Mouse (Mus musculus) hindbrain, postnatal 0 days (tissue): Measurements from ENCODE around the gene Cadm2. TPM values are rescaled to one million over a fixed set of nuclear protein-coding genes. Genes with fewer than 3 reads are reported as not detected.

Source experiments
- ATAC-seq: fragments of 200-750 bp; cut with Nextera tagmentation; 2 replicates; pipeline ENCODE4 v1.8.0; 2017; ENCODE audit warnings: mild to moderate bottlenecking, moderate TSS enrichment, moderate library complexity
- DNase-seq: peaks from one replicate; pipeline ENCODE4 v3.0.0-alpha.2; 2015; ENCODE audit warnings: low spot score
- H3K27ac ChIP-seq: fragments of 300-500 bp; sonication (generic); 2 replicates; pipeline ENCODE4 v1.5.1; 2014; ENCODE audit warnings: mild to moderate bottlenecking
- H3K27me3 ChIP-seq: fragments of 300-500 bp; sonication (generic); 2 replicates; pipeline ENCODE4 v1.6.1; 2014; ENCODE audit warnings: low read length, mixed read lengths; ENCODE audit not compliant: insufficient read depth
- H3K36me3 ChIP-seq: fragments of 300-500 bp; sonication (generic); 2 replicates; pipeline ENCODE4 v1.6.1; 2014; ENCODE audit warnings: low read length, mixed read lengths; ENCODE audit not compliant: insufficient read depth
- H3K4me1 ChIP-seq: fragments of 300-500 bp; sonication (generic); 2 replicates; pipeline ENCODE4 v1.6.1; 2014; ENCODE audit warnings: antibody characterized with exemption, low read length, mixed read lengths; ENCODE audit not compliant: insufficient read depth
- H3K4me2 ChIP-seq: fragments of 300-500 bp; sonication (generic); 2 replicates; pipeline ENCODE4 v1.6.1; 2014; ENCODE audit warnings: low read depth, mild to moderate bottlenecking, low read length, moderate library complexity, mixed read lengths
- H3K4me3 ChIP-seq: fragments of 300-500 bp; sonication (generic); 2 replicates; pipeline ENCODE4 v1.5.1; 2014; ENCODE audit warnings: low read length
- H3K9ac ChIP-seq: fragments of 300-500 bp; sonication (generic); replicated peaks from 2 replicates; pipeline ENCODE4 v1.6.1; 2014; ENCODE audit warnings: mild to moderate bottlenecking, low read length, moderate library complexity, mixed read lengths
- H3K9me3 ChIP-seq: fragments of 300-500 bp; sonication (generic); 2 replicates; pipeline ENCODE4 v1.6.1; 2016; ENCODE audit warnings: low read length, mixed read lengths
- CTCF ChIP-seq: IDR thresholded peaks from 2 replicates; pipeline ENCODE4 v1.5.1; 2016; ENCODE audit warnings: antibody characterized with exemption, control low read depth, low read depth
- WGBS: fragments of 180-500 bp; shearing (Covaris S2); extraction: QIAGEN DNeasy Blood & Tissue Kit; methylation state at CpG from one replicate; pipeline ENCODE4 v1.1.7; 2014; 5-methylcytosine and 5-hydroxymethylcytosine counted together
- polyA plus RNA-seq: library from polyadenylated mRNA; unstranded; fragments of >200 nt; fragmentation: Nextera tagmentation; extraction: Ambion mirVana; gene quantifications from 2 replicates; pipeline ENCODE4 v1.2.1, GENCODE M21; 2015
- total RNA-seq: library from RNA; depleted of rRNA; stranded (reverse); fragments of >200 nt; gene quantifications from 2 replicates; pipeline ENCODE4 v1.2.3, GENCODE M21; 2014

The Cadm2 gene
- total and polyA plus RNA-seq, 2 experiments from 2014 or later: 71.6 to 88.0 TPM

DNA sequence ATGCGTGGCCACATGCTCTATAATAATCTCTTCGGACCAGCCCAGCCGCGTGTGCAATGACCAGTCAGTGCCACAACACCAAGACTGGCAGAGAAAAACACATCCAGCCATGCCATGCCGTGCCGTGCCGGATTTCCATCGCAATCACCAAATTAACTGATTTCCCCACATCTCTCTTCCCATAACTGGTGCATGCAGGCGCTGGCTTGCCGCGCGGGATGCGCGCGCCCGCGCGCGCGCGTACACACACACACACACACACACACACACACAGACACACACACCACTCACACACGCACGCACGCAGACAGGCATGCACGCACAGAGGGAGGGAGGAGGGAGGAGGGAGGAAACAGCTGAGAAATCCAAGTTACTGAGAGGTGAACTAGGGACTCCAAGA is 2.9 kb downstream of the Cadm2 start:
- under 1% methylated on average over 25 of the region's 25 CpGs for WGBS

DNA sequence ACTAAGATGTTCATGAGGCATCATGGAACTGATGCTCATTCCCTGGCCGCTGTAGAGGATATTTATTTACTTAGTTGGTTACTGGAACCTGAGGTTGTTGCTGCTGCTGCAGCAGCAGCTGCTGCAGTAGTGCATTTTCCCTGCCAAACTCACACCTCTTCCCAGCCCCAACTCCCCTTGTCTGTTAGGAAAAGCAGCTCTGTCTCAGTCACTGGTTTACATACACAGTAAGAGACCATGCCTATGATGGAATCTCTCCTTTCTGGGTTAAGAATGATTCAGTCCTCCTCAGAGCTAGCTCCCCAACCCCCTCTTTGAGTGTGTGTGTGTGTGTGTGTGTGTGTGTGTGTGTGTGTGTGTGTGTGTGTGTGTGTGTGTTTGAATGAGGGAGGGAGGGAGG is 3.5 kb downstream of the Cadm2 start:
- Histone ChIP-seq H3K4me3 (peak overlapping the region; percentile 86), H3K9me3 (no peaks in the 10 kb centered on the region), H3K27me3 (no peaks in the 10 kb centered on the region), H3K9ac (peak overlapping the region; percentile 48; the same call in 1 of the 2 replicates), H3K27ac (peak overlapping the region; percentile 17; the same call in 1 of the 2 replicates), H3K4me2 (peak overlapping the region; percentile 77), H3K4me1 (no peaks in the 10 kb centered on the region), H3K36me3 (no peaks in the 10 kb centered on the region)
- WGBS: 26% methylated on average over 1 of the region's 1 CpGs
- ATAC-seq: no peak
- peak; percentile 41 for DNase-seq
- no peak for TF ChIP-seq CTCF

More for the DNA sequence above, 2.9 kb downstream of the Cadm2 start:
- Histone ChIP-seq H3K27me3 (no peaks in the 10 kb centered on the region), H3K36me3 (no peaks in the 10 kb centered on the region), H3K4me2 (peak overlapping the region; percentile 77), H3K9ac (peak overlapping the region; percentile 48), H3K27ac (peak overlapping the region; percentile 81), H3K9me3 (no peaks in the 10 kb centered on the region), H3K4me3 (peak overlapping the region; percentile 86), H3K4me1 (no peaks in the 10 kb centered on the region)
- no peak for TF ChIP-seq CTCF
- DNase-seq (peak; percentile 85), ATAC-seq (peak; percentile 28)

DNA sequence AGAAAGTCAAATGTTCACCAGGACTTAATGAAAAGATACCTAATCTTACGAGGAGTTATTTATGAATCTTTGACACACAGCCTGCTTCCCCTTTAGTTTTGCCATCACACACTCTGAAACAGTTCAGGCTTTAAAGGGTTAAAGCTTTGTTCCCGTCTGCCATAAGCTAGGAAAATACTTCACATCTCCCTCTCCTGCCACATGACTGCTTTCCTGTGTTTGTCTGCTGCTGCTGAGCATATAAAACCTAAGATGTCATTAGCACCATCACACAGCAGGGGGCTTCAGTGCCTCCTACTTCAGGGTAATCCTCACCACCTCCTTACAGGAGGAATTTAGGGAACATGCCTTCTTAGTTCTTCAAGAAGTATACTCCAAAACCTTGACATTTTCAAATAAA is 6.8 kb downstream of the Cadm2 start:
- H3K27me3 ChIP-seq: no peaks in the 10 kb centered on the region
- no peak overlapping the region for H3K27ac ChIP-seq
- no peak overlapping the region for H3K9ac ChIP-seq
- no peak overlapping the region for H3K4me2 ChIP-seq
- peak; percentile 81 for DNase-seq
- no peaks in the 10 kb centered on the region for H3K36me3 ChIP-seq
- peak; percentile 52 for TF ChIP-seq CTCF
- WGBS: 37% methylated on average over 2 of the region's 2 CpGs
- H3K9me3 ChIP-seq: no peaks in the 10 kb centered on the region
- no peak overlapping the region for H3K4me3 ChIP-seq
- H3K4me1 ChIP-seq: no peaks in the 10 kb centered on the region
- no peak for ATAC-seq

DNA sequence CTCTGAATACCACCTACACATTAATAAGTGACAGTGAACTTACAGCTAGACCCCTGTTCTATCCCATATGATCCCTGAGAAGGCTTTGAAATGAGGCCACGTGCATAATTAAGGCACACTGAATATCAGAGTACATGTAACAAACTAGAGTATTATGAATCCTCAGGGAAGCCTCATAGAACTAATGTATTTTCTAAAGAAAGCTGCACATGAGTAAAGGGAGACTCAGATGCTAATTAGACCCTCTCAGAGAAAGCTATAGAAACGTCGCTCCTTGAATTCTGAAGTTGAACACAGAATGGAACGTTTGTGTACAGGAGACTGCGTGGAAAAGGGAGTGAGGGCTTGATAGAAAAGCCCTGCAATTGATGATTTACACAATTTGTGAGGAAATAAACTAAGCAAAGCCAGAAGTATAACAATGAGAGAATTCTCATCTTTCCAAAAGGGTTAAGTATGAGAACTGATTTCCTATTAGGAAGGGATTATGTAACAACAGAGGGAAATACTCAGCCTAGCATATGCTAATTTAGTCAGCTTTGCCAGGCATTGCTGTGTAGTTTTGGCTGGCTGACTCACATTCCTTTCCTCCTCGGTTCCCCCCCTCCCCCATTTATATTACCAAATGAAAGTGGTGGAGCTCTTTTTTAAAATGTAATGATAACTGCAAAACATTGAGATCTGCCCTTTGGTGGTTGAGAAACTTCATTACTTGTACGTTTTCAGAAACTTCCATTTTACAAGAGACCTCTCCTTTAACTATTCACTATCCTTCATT is 9.6 kb downstream of the Cadm2 start:
- peak overlapping the region; percentile 37; the same call in 1 of the 2 replicates for H3K27ac ChIP-seq
- H3K4me3 ChIP-seq: no peak overlapping the region
- H3K27me3 ChIP-seq: no peaks in the 10 kb centered on the region
- H3K9ac ChIP-seq: no peak overlapping the region
- H3K9me3 ChIP-seq: no peaks in the 10 kb centered on the region
- peak; percentile 67; the same call in 1 of the 2 replicates for ATAC-seq
- DNase-seq: peak; percentile 62
- peak overlapping the region; percentile 44 for H3K4me2 ChIP-seq
- 15% methylated on average over 7 of the region's 7 CpGs for WGBS
- no peaks in the 10 kb centered on the region for H3K36me3 ChIP-seq
- no peaks in the 10 kb centered on the region for H3K4me1 ChIP-seq
- TF ChIP-seq CTCF: no peak

DNA sequence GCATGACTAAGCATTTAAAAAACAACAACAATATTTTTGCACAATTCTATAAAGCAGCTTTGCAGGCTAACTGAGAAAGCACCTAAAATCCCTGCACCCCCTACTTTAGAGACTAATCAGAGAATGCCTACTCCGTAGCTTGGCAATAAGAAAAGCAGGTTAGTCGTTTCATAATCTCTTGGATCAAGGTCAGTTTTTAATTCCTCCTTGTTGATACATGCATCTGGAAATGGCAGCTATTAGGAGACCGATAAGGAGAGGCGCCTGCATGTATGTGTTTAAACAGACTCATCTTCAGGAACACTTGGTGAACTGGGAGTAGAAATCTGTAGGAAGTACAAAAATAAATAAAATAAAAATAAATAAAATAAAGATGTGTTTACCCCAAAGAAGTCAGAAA is 11.6 kb downstream of the Cadm2 start:
- Histone ChIP-seq H3K36me3 (no peaks in the 10 kb centered on the region), H3K9me3 (no peaks in the 10 kb centered on the region), H3K27ac (no peak overlapping the region), H3K4me1 (no peaks in the 10 kb centered on the region), H3K27me3 (no peaks in the 10 kb centered on the region), H3K4me3 (no peak overlapping the region), H3K9ac (no peak overlapping the region), H3K4me2 (no peak overlapping the region)
- ATAC-seq (no peak), DNase-seq (no peak)
- no peak for TF ChIP-seq CTCF
- WGBS: 66% methylated on average over 4 of the region's 4 CpGs

DNA sequence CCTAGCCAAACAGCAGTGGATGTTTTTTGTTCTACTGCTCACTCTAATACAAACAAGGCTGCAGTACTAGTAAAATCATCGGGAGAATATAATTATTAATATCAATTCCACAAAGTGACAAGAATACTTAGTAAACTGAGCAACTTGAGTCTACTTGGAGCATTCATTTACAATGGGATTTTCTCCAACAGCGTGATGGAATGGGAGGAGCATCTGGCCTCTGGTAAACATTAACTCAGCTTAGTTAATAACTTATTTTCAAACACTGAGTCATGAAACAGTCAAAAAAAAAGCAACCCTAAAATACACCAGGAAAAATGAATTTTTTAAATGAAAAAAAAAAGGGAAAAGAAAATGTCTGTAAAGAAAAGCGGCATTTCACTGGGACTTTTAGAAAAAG is 12.2 kb downstream of the Cadm2 start:
- H3K36me3 ChIP-seq: no peaks in the 10 kb centered on the region
- no peak overlapping the region for H3K4me2 ChIP-seq
- no peak overlapping the region for H3K27ac ChIP-seq
- no peaks in the 10 kb centered on the region for H3K27me3 ChIP-seq
- no peak overlapping the region for H3K9ac ChIP-seq
- ATAC-seq (no peak), DNase-seq (no peak)
- 79% methylated on average over 3 of the region's 3 CpGs for WGBS
- no peak overlapping the region for H3K4me3 ChIP-seq
- H3K9me3 ChIP-seq: no peaks in the 10 kb centered on the region
- H3K4me1 ChIP-seq: no peaks in the 10 kb centered on the region
- TF ChIP-seq CTCF: no peak

DNA sequence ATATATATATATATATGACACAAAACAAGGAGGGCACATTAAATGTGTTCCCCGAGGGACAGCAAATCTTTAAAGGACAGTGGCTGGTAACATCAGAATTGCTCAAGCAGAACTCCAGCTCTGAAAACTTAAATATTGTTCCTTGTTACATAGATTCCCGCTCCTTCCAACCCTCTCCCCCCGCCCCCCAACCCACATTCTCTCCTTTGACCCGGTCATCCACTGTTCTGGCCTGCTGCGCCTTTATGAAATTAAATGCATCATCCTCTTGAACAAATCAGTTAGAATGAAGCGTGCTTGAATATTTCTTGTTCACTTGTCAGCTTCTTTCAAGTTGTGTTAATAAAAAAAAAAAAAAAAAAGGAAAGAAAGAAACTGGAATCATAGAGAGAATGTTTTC is 15.0 kb downstream of the Cadm2 start:
- DNase-seq: no peak
- TF ChIP-seq CTCF: no peak
- Histone ChIP-seq H3K9me3 (no peaks in the 10 kb centered on the region), H3K36me3 (no peaks in the 10 kb centered on the region), H3K4me3 (no peak overlapping the region), H3K27me3 (no peaks in the 10 kb centered on the region), H3K9ac (no peak overlapping the region), H3K4me1 (no peaks in the 10 kb centered on the region), H3K4me2 (no peak overlapping the region), H3K27ac (no peak overlapping the region)
- 76% methylated on average over 6 of the region's 6 CpGs for WGBS
- ATAC-seq: no peak
